Mouse (Mus musculus) testis, postnatal 10 days (tissue): ENCODE results near the gene Pin1rt1.

Experiments used
- DNase-seq: peaks from one replicate; pipeline ENCODE4 v3.0.0; 2021; ENCODE audit warnings: low spot score

The Pin1rt1 gene

DNA sequence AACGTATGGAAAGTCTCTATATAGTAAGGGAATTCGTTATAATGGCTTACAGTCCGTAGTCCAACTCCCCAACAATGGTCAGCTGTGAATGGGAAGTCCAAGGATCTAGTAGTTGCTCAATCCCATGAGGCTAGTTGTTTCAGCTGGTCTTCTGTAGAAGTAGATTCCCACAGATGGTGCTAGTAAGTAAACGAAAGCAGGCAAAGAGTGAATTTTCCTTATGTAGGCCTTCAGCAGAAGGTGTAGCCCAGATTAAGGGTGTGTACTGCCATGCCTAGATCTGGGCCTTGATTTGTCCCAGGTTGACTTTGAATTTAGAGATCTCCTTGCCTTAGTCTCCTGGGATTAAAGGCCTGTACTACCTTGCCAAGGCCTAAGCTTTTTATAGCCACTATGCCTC lies at the start of gene Pin1rt1:
Pin1rt1 (minus strand) TSS at position 101 of the 400 bp plus-strand sequence.
- DNase-seq = no peak

DNA sequence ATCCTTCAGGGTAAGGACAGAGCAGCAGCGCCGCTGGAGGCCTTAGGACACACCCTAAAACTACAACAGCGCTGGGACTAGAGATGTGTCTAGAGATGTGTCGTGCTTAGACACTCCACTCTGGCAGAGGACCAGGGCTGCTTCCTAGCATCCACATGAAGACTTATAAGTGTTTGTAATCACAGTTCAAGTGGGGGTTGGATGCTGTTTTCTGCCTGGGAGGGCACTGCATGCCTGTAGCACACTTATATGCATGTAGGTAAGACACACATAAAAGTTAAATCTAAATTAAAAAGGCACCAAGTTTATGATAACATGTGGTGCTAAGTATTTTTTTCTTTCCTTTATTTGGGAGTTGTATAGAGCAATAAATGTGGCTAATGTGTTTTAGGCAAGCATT lies 47.8 kb upstream of the Pin1rt1 start:
- DNase-seq = no peak

DNA sequence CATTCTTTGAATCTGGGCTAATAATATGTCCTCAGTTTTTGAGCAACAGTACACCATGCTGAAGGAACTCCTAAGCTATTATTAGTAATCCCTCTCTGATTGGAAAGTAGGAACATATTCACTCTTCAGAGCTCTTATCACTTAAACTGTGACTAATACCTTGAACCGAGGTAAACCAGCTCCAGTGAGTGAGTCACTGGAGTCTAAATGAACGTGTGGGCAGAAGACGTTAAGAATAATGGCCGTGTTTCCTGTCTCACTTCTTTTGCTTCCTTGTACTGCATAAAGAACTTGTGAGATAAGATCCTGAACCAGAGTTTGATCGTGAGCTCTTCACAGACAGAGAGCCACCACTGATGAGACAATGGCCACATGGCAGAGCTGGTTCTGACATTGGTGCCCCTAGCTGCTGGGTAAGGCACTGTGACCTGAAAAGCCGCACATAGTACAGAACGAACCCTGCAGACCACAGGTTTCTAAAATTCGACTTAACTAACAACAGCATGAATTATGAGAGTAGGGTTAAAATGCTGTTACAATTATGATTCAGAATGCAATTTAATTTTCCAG lies 47.0 kb upstream of the Pin1rt1 start:
- no peak for DNase-seq

DNA sequence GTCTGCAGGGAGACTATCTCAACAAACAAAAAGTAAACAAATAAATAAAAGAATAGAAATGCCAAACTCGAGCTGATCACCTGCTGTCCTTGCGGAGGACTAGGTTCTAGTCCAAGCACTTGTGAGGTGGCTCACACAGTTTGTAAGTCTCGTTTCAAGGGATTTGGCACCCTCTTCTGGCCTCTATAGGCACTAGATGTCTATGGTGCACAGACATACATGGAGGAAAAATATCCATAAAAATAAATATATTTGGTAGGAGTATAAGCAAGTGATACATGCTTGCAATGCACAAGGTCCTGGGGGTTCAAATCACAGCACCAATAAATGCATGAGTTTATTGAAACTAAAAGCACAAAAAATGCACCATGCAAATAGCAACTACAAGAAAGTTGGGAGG lies 34.4 kb upstream of the Pin1rt1 start:
- no peak for DNase-seq

DNA sequence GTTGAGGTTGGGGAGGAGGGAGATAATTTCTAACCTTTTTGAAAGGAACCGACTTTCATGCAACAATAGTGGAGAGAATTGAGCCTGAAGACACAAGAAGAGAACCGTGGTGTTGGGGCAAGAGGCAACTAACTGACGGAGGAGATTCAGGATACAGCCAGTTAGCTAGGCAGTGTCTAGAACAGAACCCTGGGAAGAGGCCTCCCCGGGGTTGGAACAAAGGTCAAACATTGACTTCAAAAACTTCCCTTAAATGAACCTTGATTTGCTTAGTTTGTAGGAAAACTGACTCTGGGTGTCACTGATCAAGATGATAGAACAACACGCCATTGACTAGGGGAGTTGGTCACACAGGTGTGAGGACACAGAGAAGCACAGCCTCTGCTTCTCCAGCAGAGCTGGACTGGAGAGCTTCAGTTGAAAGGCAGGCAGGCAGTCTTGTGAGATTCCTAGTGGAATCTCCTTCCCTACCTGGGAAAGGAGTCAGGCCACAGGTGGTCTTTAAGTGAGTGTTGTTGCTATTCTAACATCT lies 32.5 kb upstream of the Pin1rt1 start:
- no peak for DNase-seq

DNA sequence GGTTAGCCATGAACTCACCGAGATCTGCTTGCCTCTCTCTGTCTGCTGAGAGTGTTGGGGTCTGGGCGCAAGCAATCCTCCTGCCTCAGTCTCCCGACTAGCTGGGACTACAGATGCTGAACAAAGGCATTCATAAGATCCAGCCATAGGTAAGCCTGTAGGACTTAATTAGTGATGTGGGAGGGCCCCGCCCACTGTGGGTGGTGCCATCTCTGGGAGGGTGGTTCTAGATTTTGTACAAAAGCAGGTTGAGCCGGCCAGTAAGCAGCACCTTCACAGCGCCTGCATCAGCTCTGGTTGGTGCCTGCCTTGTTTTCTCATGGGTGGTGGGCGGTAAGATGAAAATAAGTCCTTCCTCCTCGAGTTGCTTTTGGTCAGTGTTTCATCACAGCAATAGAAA lies 30.1 kb upstream of the Pin1rt1 start:
- DNase-seq = no peak

DNA sequence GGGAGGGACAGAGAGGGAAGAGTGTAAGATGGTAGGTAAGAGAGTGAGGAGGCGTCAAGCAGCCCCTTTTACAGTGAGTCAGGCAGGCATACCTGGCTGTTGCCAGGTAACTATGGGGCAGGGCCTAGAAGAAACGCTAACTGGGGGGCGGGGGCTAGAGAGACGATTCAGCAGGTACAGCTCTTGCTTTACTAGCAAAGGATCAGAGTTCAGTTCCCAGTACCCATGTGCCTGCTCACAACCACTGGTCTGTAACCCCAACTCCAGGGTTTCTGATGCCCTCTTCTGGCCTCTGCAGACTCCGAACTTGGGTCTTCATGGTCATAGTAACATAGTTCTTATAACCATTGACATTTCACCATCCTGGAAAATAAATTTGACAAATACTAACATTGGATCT lies 27.8 kb upstream of the Pin1rt1 start:
- DNase-seq = no peak

DNA sequence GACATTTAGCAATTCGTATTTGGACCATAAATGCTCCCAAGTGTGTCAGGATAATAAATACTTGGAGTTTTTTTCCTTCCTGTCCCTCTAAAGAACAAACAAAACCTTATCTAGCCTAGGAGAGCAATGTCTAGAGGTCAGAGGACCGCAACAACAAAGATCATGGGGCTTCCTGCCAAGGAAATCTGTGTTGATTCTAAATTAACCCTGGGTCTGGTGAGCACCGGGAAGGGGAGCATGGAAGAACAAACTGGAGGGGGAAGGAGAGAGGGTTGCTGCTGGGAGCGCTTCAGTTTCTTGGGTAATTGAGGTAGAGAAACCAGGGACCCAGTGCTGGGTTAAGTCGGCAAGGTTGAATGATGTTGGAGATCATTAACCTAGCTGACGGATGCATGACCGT lies 27.0 kb upstream of the Pin1rt1 start:
- DNase-seq = no peak

DNA sequence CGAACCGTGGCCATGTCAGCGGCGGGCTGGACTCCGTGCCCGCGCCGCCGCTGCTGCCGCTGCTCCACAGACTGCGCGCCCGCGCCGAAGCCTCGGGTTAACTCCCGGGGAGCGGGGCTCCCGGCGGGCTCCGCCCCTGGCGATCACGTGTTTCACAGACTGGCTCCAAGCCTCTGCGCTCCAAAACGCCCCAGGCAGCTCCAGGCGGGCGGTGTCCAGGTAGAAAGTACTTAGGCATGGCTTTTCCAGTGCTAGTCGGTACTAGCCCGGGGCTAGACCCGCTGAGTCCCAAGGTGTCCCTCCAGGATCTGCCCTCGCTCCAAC lies 26.5 kb upstream of the Pin1rt1 start, which contains the start of gene Depdc7:
Depdc7 (minus strand) TSS at position 138 of the 324 bp plus-strand sequence.
- peak; percentile 96 for DNase-seq

DNA sequence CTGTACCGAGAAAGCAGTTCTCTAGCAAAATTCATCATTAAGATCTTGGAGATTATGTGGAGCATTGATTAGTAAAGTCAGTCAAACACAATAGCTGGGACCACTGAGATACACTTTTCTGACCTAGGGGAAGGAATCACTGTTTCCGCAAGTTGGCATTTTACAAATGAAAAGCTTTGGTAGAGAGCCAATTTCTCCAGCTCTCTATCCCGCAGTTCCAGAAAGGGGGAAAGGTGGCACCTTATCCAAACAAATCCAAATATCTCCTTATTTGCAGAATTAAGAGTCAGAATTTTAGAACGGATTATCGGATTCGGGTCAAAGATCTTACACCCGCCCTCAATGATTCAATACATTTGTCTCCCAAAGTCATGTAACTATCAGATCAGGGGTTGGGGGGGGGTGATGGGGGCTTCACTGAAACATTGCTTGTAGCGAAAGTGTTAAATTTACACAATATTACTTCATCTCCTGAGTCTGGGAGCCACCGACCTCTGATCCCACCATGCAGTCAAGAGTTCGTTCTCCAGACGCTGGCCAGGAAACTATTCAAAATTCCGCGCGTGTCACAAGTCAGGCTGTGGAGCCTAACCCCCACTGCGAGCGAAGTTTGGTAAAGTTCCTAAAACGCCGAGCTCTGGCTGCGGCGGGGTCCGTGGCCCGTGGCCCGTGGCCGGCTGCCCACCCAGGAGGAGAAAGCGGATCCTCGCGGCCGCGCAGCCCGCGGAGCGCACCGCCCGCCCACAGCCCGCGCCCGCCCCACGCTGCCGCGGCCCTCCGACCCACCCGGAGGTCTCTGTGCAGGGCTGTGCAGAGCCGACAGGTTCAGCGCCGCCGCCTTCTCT lies 25.9 kb upstream of the Pin1rt1 start:
- no peak for DNase-seq

DNA sequence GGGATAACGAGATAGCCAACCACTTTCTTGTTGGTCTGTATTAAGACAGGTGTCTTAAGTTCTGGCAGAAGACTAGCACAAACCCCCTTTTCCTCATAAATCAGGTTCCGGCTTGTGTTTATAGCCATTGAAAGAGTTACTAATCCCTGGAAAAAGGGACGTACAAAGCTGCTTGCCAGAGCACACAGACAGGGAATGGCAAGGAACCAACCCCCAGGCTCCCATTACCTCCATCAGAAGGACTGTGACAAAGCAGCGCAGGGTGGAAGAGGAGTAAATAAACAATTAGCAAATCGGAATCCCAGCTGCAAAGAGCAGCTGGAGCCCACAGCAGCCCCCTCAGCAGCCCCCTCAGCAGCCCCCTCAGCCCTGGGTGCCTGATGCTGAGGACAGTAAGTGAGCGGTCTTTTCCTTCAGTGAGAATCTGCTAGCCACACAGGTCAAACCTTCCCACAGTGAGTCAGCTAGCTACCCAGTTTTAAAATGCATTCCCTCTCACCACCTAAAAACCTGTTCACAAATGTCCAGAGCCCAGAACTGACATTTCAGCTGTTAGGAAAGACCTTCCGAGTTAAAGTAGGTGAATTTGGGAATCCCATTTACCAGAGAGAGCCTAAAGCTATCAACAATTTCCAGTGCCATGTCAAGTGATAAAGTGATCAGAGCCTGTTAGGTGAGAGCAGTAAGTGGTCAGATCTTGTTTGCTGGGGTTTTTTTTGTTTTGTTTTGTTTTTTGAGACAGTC lies 25.0 kb upstream of the Pin1rt1 start:
- DNase-seq = no peak

DNA sequence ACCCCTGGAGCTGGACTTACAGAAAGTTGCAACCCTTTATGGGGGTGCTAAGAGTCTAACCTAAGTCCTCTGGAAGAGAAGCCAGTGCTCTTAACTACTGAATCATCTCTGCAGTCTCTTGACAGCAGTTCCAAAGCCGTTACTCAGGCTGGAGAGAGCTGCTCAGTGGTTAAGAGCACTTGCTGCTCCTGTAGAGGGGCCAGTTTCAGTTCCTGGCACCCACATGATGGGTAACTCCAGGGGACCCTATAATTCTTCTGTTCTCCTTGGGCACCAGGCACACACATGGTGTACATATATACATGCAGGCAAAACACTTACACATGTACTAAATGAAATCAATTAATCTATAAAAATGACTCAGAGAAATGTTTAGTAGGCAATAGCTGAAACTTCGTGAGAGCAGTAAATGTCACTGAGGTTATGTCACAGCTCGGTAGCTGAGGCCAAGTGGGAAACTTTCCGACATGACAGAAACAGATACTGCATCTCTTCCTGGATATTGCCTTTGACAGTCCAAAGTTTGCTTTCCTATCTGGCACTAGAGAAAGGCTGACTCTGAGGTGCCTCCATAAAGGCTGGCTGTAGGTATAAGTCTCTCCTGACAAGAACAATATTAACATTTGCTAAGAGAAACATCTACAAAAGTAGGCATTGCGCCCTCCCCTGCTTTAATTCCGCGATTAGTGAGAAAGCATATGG lies 24.2 kb upstream of the Pin1rt1 start:
- DNase-seq = no peak

DNA sequence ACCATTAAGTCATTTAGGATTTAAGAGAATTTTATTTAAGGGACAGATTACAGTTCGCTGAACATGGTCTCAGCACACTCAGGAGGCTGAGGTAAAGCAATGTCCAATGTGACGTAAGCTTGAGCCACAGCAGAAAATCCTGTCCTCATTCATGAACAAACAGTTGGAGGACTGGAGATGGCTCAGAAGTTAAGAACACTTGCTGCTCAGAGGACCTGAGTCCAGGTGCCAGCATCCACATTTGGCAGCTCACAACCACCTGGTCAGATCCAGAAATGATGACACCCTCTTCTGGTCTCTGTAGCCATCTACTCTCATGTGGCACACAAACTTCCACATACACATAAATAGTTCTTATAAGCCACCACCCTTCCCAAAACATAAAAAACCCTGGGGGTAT lies 23.5 kb upstream of the Pin1rt1 start:
- no peak for DNase-seq

DNA sequence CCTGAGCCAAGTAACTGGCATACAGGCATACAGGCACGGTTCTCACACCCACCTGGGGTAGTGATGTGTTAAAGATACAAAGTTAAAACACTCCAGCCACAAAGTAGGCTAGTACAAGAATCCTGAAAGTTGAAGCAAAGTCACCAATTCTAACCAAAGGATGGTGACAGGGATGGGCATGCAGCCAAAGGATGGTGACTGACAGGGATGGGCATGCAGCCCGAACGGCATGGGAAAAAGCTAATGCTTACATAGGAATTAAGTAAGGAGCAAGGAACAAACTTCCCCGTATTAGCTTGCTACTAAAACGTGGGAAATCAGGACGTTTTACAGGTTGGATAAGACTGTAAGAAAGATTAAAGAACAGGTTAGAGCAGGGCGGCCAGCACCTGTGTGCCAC lies 20.1 kb upstream of the Pin1rt1 start:
- DNase-seq = peak; percentile 59

DNA sequence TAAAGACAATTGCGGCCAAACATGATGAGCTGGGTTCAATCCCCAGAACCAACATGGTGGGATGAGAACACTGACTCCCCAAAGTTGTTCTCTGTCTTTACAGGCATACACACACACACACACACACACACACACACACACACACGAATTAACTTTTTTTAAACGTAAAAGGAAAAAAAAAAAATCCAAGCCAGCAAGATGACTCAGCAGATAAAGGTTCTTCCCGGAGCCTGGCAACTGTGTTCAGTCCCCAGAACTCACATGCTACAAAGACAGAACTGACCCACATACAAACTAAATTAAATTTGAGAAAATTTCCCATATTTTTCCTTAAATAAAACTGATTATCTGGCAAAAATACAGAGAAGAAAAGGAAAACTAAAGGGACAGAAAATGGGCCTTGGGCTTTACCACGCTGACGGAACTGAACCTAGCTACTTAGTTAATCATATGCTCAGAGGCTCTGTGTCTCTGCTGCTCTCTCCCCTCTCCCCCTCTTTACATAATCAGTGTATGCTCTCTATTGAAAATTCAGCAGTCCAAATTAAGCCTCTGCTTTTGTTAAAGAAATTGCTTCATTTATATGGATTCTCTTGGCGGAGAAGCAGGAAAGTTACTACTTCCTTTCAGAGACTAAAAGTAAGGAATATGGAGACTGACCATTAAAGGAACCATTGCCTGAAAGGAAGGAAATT lies 16.5 kb upstream of the Pin1rt1 start:
- peak; percentile 18 for DNase-seq

DNA sequence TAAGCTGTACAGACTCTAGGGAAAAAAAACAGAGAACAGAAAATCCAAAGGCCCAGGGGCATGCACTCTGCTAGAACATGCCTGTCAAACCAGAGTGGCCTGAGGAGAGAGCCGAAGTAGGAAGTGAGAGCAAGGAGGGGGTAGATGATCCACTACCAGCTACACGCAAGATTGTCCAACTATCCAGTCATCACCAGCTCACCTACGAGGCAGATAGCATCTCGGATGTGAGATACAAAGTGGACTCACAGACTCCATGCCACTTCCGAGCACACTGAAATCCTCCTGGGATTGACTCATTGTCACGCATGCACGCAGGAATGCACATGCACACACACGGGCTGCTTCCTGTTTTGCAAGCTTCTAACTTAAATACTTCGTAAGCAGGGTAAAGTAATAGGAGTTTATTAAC lies 15.9 kb upstream of the Pin1rt1 start:
- peak; percentile 25 for DNase-seq

DNA sequence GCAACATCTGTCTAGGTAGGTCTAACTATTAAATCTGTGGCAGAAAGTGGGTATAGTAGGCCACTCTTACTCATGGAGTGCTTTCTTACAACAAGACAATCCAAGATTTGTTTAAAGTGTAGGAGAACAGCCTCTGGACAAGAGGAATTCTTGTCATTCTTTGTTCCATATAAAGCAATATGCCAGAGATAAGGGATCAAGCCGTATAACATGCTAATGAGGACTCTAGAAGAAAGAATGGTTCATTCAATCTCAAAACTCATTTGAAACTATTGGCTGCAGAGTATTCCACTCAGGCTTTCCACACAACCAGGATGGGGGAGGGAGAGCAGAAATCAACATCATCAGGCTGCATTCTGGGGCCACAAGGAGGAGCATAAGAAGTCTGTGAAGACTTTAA lies 11.2 kb upstream of the Pin1rt1 start:
- DNase-seq = no peak

DNA sequence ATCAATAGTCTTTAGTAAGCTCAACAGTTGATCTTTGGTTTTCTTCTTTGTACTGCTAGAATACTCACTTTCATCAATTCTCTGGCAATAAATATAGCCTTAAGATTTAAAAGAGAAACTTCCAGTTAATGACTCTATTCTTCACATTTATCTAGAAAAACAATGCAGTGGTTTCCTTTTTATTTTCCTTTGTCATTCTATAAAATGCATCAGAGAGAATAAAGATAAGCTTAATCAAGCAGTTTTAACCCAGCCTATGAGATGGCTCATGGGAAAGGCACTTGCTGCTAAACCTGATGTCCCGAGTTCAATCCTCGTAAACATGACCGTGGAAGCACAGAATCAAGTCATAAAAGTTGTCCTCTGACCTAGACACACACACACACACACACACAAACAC lies 5.8 kb upstream of the Pin1rt1 start:
- no peak for DNase-seq

DNA sequence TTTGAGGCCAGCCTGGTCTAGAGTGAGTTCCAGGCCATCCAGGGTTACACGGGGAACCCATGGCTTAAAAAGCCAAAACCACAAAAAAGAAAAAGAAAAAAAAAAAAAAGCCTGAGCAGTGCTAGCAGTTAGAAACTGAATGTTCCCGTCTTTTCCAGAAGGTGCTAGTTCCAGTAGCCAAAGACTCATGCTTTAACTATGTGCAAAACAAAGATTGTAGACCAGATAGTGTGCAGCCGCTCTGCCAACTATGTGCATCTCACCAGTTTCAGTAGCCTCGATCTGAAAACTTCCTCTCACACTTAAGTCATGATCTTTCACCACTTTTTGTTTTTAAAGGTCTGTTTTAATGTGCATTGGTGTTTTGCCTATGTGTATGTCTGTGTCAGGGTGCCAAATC lies 1.6 kb upstream of the Pin1rt1 start:
- DNase-seq = no peak

DNA sequence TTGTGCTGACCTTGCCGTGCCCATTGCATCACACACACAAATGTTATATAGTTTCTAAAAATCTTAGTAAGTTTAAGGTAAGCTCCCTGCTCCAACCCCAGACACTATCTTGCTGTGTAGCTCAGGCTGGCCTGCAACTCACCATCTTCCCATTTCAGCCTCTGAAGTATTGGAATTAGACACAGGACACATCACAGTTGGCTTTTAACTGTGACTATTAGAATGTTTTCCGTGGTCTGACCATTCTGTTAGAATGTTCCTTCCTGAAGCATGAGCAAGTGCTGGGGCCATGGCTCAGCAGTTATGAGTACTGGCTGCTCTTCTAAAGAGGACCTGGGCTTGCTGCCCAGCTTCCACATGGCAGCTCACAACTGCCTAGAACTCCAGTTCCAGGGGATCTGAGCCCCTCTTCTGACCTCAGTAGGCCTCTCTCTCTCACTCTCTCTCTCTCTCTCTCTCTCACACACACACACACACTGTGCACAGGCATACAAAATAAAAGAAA lies 1.1 kb upstream of the Pin1rt1 start:
- DNase-seq = no peak

DNA sequence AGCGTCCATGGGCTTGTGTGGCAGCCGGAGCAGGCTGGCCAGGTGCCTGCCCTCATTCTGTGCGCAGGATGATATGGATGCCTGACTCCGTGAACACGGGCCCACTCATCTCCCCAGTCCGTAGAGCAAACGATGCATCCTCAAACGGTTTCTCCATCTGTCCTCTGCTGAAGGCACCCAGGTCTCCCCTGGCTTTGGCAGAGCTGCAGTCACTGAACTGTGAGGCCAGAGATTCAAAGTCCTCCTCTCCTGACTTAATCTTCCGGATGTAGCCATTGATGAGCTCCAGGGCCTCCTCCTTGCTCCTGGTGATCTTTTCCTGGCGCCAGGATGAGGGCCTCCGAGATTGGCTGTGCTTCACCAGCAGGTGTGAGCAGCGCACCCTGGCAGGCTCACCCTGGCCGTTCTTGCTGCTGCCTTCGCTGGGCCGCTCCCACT lies 1.9 kb downstream of the Pin1rt1 start:
- no peak for DNase-seq

DNA sequence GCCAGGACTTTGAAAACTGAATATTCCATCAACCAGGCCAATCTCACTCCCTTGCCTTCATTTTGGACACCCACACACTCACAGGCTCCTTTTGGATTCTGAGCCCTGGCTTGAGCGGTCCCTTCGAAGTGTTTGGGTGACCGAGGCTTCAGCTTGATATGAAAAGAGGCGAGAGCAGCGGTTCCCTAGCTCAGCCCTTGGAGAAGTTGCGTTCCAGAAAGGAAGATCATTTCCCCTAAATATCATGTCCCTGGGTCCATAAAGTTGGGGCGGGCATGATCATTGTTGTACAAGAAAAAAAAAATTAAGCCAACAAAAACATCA lies 3.7 kb downstream of the Pin1rt1 start:
- no peak for DNase-seq
